Mouse (Mus musculus): ENCODE measurements at regions not wholly inside any gene's neighbourhood (a gene's known extent, or its start where the extent isn't known, plus 50 kb on each side); places are given as distances from the start of the nearest gene placed in this dataset.

DNA sequence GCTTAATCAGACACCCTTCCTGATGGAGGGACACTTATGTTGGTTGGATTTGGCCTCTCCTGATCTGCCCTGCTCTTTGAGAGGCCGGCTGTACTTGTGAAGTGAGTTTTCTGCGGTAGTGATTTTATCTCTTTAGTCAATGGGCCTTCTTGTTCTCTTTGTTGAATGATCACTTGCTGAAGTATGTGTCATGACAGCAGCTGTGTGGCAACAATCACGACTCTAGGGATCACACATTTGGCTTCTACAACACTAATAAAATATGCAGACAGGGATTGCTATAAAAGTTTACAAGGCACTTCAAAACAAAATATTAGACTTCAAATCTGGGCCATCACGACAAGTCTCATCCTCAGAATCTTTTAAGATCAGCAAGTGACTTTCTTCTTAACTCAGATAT, 57.8 kb upstream of the Rbms1 start:
- no peak for ATAC-seq (ENCODE audit: poor library complexity, severe bottlenecking)

DNA sequence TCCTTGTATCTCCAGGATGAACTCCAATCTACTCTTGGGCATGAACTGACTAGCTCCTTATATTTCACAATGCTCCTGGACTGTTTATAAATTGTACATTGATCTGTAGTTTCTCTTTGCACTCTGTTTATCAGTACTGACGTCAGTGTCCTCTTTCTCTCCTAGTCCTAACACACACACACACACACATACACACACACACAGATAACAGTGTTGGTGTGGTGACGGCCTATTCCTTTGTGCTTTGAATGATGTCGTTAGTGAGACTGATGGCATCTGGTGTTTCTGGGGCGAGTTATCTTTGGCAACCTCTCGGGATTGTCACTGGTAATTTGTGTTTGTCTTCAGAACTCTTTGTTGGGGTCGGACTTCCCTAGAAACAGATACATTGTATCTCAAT, 50.0 kb upstream of the Rbms1 start:
- no peak for ATAC-seq (ENCODE audit: poor library complexity, severe bottlenecking)
